Mouse (Mus musculus) forebrain, postnatal 0 days (tissue): ENCODE data around the gene Msh5. TPM values are rescaled to one million over a fixed set of nuclear protein-coding genes. Genes with fewer than 3 reads are reported as not detected.
A peak's percentile ranks its signal among the peaks of the same experiment; 100 is the strongest.

ENCODE experiments used
- ATAC-seq: fragments of 200-750 bp; cut with Nextera tagmentation; 2 replicates; pipeline ENCODE4 v1.8.0; 2017; ENCODE audit warnings: mild to moderate bottlenecking, moderate library complexity
- DNase-seq: peaks from one replicate; pipeline ENCODE4 v3.0.0-alpha.2; 2015
- H3K27ac ChIP-seq: fragments of 300-500 bp; sonication (generic); 2 replicates; pipeline ENCODE4 v1.5.1; 2014; ENCODE audit warnings: low read depth, mild to moderate bottlenecking, antibody characterized with exemption, low read length, moderate library complexity, mixed read lengths
- H3K27me3 ChIP-seq: fragments of 300-500 bp; sonication (generic); 2 replicates; pipeline ENCODE4 v1.6.1; 2014; ENCODE audit warnings: mild to moderate bottlenecking, low read length, mixed read lengths; ENCODE audit not compliant: insufficient read depth
- H3K36me3 ChIP-seq: fragments of 300-500 bp; sonication (generic); 2 replicates; pipeline ENCODE4 v1.6.1; 2014; ENCODE audit warnings: mild to moderate bottlenecking, moderate library complexity; ENCODE audit not compliant: insufficient read depth
- H3K4me1 ChIP-seq: fragments of 300-500 bp; sonication (generic); 2 replicates; pipeline ENCODE4 v1.6.1; 2014; ENCODE audit warnings: antibody characterized with exemption; ENCODE audit not compliant: insufficient read depth
- H3K4me2 ChIP-seq: fragments of 300-500 bp; sonication (generic); 2 replicates; pipeline ENCODE4 v1.6.1; 2014; ENCODE audit warnings: low read depth, mild to moderate bottlenecking, moderate library complexity
- H3K4me3 ChIP-seq: fragments of 300-500 bp; sonication (generic); 2 replicates; pipeline ENCODE4 v1.5.1; 2014; ENCODE audit warnings: low read depth, low read length, mixed read lengths
- H3K9ac ChIP-seq: fragments of 300-500 bp; sonication (generic); 2 replicates; pipeline ENCODE4 v1.6.1; 2014; ENCODE audit warnings: mild to moderate bottlenecking
- H3K9me3 ChIP-seq: fragments of 300-500 bp; sonication (generic); 2 replicates; pipeline ENCODE4 v1.6.1; 2016; ENCODE audit warnings: low read length
- CTCF ChIP-seq: sonication (generic); IDR thresholded peaks from 2 replicates; pipeline ENCODE4 v1.5.1; 2016; ENCODE audit warnings: antibody characterized with exemption, control low read depth, low read depth
- WGBS: fragments of 180-500 bp; shearing (Covaris S2); extraction: QIAGEN DNeasy Blood & Tissue Kit; methylation state at CpG from one replicate; pipeline ENCODE4 v1.1.7; 2014; 5-methylcytosine and 5-hydroxymethylcytosine counted together
- polyA plus RNA-seq: library from polyadenylated mRNA; unstranded; fragments of >200 nt; fragmentation: Nextera tagmentation; extraction: Ambion mirVana; gene quantifications from 2 replicates; pipeline ENCODE4 v1.2.1, GENCODE M21; 2015
- total RNA-seq: library from RNA; depleted of rRNA; stranded (reverse); fragments of >200 nt; gene quantifications from 2 replicates; pipeline ENCODE4 v1.2.3, GENCODE M21; 2014

The Msh5 gene
- total and polyA plus RNA-seq, 2 experiments from 2014 or later = 1.1 to 1.3 TPM

DNA sequence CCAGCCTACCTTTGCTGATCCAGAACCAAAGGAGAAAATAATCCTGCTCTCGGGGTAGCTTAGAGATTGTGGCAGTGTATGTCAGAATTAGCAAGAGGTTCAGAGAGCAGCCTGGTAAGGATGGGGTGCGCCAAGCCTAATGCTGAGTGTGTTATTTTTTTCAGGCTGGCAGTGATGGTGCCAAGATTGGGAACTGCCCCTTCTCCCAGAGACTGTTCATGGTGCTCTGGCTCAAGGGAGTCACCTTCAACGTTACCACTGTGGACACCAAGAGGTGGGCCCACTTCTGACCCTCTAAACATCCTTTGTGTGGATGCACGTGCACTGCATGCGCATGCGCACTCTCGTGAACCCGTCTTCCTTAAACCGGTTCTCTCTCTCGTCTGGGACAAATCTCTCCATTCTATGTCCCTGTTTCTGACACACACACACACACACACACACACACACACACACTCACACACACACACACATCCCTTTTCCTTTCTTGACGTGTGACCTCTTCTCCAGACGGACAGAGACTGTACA is 5.8 kb upstream of the Msh5 start:
- WGBS = 74% methylated on average over 12 of the region's 12 CpGs
- Histone ChIP-seq H3K4me3 (no peak overlapping the region), H3K4me1 (0 out of 2 replicates have a peak, but pooled peaks cover 7% of the 10 kb centered on the region), H3K9ac (no peak overlapping the region), H3K27ac (peak overlapping the region; percentile 65; the same call in 1 of the 2 replicates), H3K27me3 (no peaks in the 10 kb centered on the region), H3K36me3 (0 out of 2 replicates have a peak, but pooled peaks cover 5% of the 10 kb centered on the region), H3K4me2 (0 out of 2 replicates have a peak overlapping the region, but pooled peaks have one; percentile 59), H3K9me3 (no peaks in the 10 kb centered on the region)
- TF ChIP-seq CTCF = no peak
- DNase-seq (no peak), ATAC-seq (peak; percentile 16; the same call in 1 of the 2 replicates)

DNA sequence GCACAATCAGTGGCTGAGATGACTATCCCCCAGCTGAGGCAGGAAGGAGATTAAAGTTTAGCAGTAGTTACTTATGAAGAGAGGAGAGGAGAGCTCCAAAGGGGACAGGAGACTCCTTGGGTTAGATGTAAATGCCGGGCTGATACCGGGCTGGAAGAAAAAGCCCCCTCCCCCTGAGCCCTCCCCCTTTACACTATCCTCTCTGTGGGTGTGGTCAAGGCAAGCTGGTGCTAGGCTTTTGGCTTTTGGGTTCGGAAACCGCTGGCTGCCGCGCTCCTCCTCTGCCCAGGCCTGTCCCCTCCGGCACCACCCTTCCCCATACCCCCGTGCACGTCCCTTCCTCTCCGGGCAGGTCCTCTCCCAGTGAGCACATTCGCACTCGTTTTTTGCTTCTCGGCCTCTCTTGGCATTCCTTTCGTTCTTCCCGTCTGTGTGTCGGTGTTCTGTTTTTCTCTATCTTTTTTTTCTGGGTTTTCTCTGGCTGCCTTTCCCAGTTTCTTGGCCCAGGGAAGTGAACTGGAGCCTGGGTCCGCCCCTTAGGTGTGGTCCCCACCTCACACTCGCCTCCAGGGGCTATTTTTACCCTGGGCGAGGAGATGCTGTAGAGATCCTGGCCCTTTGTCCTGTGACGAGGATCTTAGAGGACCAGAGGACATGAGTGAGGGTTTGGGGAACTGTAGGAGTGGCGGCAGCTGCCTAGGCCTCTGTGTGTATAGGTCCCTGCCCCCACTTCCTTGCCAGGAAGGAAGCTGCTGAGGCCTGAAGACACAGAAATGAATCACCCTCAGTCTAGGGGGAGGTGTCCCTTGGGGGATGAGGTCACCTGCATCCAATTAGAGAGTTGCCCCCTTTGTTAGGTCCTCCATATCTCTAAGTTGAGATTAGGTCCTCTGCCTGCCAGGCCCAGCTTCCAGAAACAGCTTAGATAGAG is 4.9 kb upstream of the Msh5 start:
- Histone ChIP-seq H3K27ac (peak overlapping the region; percentile 65), H3K4me1 (peaks cover 7% of the 10 kb centered on the region; the same call in 1 of the 2 replicates), H3K4me2 (peak overlapping the region; percentile 59), H3K4me3 (peak overlapping the region; percentile 25), H3K27me3 (no peaks in the 10 kb centered on the region), H3K36me3 (0 out of 2 replicates have a peak, but pooled peaks cover 5% of the 10 kb centered on the region), H3K9ac (peak overlapping the region; percentile 43), H3K9me3 (no peaks in the 10 kb centered on the region)
- no peak for TF ChIP-seq CTCF
- peak; percentile 63 for ATAC-seq
- peak; percentile 60 for DNase-seq
- WGBS = 4% methylated on average over 21 of the region's 21 CpGs

DNA sequence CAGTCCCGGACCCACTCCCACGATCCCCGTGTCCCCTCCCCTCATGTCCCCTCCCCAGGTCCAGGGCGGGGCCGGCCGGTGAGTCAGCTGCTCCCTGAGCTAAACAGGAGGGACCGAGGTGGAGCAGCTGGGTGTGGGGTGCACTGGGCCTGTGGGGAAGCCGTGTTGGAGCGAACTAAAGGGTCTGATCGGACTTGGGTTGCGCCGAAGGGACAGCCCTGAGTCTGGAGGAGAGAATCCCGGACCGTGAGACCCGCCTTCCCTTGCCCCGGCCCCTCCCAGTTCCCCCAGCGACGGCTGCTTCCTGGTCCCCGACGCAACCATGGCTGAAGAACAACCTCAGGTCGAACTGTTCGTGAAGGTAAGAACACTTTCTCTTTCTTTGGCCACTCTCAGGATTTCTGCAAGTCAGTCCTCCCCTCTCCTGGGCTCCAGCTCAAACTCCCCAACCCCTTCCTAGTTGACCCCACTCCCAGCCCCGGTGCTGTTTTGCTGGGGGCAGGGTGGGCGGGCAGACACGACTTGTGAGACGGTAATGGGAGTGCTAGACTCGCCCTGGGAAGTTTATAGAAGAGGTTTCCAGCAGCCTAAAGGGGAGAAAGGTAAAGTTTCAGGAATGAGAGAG is 3.7 kb upstream of the Msh5 start:
- WGBS = 3% methylated on average over 26 of the region's 27 CpGs
- Histone ChIP-seq H3K27ac (peak overlapping the region; percentile 77), H3K9ac (peak overlapping the region; percentile 48), H3K4me1 (peaks cover 12% of the 10 kb centered on the region; the same call in 1 of the 2 replicates), H3K36me3 (0 out of 2 replicates have a peak, but pooled peaks cover 5% of the 10 kb centered on the region), H3K27me3 (no peaks in the 10 kb centered on the region), H3K4me3 (peak overlapping the region; percentile 36), H3K4me2 (peak overlapping the region; percentile 59), H3K9me3 (no peaks in the 10 kb centered on the region)
- ATAC-seq = no peak
- no peak for DNase-seq
- TF ChIP-seq CTCF = no peak

DNA sequence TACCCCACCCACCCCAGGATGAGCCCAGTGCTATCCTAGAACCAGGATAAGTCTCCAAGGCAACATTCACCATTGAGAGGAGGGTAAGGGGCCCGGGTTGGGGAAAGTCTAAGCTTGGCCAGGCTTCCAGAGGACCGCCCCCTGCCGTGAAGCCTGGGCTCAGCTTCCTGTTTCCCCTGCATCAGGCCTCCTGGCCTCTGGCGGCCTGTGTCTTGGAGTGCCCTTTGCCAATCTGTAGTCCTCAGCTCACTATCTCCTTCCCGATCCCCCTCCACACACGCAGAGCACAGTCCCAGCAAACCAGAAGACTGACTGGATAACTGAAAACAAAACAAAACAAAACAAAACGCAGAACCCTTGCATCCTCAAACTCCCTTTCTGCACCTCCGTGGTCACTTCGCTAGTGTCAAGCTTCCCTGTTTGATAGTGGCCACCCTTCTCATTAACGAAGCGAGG is 3.0 kb upstream of the Msh5 start, which contains the start of gene Clic1:
Gene Clic1 (plus strand): TSS at position 406 of the 456 bp plus-strand sequence.
- H3K9me3 ChIP-seq = no peaks in the 10 kb centered on the region
- DNase-seq (no peak), ATAC-seq (no peak)
- peak within 1 kb of the TSS; percentile 77 for H3K27ac ChIP-seq
- peaks cover 12% of the 10 kb centered on the region; the same call in 1 of the 2 replicates for H3K4me1 ChIP-seq
- H3K4me2 ChIP-seq = peak within 1 kb of the TSS; percentile 59
- WGBS = 2% methylated on average over 11 of the region's 11 CpGs
- H3K4me3 ChIP-seq = peak within 1 kb of the TSS; percentile 36
- H3K9ac ChIP-seq = peak within 1 kb of the TSS; percentile 48
- no peaks in the 10 kb centered on the region for H3K27me3 ChIP-seq
- no peak for TF ChIP-seq CTCF
- 0 out of 2 replicates have a peak, but pooled peaks cover 5% of the 10 kb centered on the region for H3K36me3 ChIP-seq

DNA sequence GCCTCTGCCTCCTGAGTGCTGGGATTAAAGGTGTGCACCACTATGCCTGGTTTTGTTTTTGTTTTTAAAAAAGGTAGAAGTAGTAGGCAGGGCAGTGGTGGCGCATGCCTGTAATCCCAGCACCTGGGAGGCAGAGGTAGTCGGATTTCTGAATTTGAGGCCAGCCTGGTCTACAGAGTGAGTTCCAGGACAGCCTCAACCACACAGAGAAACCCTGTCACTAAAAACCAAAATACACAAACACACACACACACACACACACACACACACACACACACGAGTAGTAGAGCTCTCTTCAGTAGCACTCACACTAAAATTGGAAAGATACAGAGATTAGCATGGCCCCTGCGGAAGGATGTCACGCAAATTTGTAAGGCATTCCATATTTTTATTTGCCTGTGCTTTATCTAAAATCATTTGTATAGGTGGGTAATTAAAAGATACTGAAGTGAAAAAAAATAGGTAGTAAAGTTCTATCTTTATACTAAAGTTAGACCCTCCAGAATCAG is 2.4 kb upstream of the Msh5 start:
- DNase-seq (no peak), ATAC-seq (no peak)
- Histone ChIP-seq H3K9ac (no peak overlapping the region), H3K27me3 (no peaks in the 10 kb centered on the region), H3K36me3 (0 out of 2 replicates have a peak, but pooled peaks cover 2% of the 10 kb centered on the region), H3K9me3 (no peaks in the 10 kb centered on the region), H3K4me1 (peaks cover 12% of the 10 kb centered on the region; the same call in 1 of the 2 replicates), H3K4me2 (no peak overlapping the region), H3K27ac (no peak overlapping the region), H3K4me3 (no peak overlapping the region)
- 78% methylated on average over 5 of the region's 5 CpGs for WGBS
- TF ChIP-seq CTCF = no peak

DNA sequence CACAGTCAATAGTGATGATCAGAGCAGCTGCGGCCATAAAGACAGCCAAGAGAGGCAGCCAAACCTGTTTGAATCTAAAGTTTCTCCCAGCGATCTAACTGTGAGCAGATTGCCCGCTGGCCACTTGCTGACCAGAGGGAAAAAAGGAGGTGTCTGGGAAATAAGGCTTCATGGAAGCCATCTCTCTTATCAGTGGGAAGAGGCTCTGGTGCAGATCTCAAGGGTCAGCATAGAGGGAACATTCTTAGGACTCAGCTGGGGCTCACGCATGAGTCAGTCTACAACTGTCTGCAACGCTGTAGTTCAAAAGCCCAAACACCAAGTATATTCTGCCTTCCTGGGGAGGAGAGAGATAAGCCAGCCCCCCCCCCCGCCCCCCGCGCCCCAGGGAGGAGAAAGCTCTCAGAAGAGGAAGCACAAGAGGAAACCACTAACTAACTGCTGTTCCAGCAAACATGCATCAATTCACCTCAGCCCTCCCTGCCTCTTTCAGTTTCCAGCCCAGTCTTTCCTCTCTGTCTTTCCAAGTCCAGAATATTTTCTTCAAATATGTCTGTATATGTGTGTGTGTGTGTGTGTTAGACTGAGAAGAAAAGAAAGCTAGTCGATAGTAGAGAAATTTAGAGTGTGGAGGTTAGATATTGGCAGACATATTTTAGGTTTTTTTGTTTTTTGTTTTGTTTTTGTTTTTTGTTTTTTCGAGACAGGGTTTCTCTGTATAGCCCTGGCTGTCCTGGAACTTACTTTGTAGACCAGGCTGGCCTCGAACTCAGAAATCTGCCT is 1.8 kb upstream of the Msh5 start:
- H3K4me1 ChIP-seq = peaks cover 12% of the 10 kb centered on the region; the same call in 1 of the 2 replicates
- H3K36me3 ChIP-seq = no peaks in the 10 kb centered on the region
- H3K4me3 ChIP-seq = no peak overlapping the region
- DNase-seq (no peak), ATAC-seq (no peak)
- 48% methylated on average over 11 of the region's 11 CpGs for WGBS
- no peak overlapping the region for H3K4me2 ChIP-seq
- H3K9me3 ChIP-seq = no peaks in the 10 kb centered on the region
- no peak for TF ChIP-seq CTCF
- H3K27me3 ChIP-seq = no peaks in the 10 kb centered on the region
- no peak overlapping the region for H3K27ac ChIP-seq
- no peak overlapping the region for H3K9ac ChIP-seq
